Mouse (Mus musculus): Measurements from ENCODE around the gene Mrpl20. TPM values are rescaled to one million over a fixed set of nuclear protein-coding genes. Genes with fewer than 3 reads are reported as not detected.
"Not testable (repeated sequence)": the region's sequence is repeated elsewhere in the genome, so short reads cannot be mapped to it uniquely, and the experiment has no call there.

The Mrpl20 gene
- polyA plus RNA-seq, 1 experiment from 2014 or later = 195 TPM

DNA sequence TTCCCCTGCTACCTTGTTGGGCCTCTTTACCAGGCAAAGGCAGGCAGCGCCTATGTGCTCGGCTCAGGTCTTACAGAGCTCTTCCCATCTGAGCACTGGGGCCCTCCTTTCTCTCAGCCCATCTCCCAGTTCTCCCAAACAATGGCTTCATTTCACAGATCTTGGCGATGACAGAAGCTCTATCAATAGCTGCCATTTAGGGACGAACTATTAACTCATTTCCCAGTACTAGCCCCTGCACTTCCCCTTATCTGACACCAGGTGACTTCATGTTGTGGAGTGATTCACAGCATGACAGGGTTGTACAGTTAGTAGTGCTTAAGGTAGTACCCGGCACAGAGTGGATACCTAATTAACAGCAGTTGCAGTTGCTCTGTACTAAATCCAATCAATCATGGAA is 16.9 kb upstream of the Mrpl20 start, which contains the start of gene Tmem88b:
TSS of gene Tmem88b (minus strand) at position 56 of the 400 bp plus-strand sequence.
- no peak within 1 kb of the TSS for H3K9ac ChIP-seq
- 65% methylated on average over 5 of the region's 5 CpGs for WGBS

DNA sequence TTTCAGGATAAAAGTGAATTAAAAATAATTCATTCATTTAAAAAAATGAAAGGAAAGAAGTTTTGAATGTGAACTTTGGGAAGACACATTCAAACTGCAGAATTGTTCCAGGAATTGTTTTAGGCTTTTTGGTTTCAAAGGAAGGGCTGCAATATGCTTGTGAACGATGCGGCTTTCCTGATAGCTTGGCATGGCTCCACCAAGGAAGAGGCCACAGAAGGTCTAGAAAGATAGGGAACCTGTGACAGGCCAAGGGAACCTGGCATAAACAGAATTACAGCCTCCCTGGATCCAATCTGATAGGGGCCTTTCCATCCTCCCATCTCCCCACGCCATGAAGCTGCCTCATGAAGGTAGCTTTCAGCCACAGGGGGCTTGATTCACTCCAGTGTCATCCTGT is 14.4 kb upstream of the Mrpl20 start:
- H3K9ac ChIP-seq = no peak overlapping the region
- no peak overlapping the region for H3K27ac ChIP-seq
- no peak for ATAC-seq (ENCODE audit: insufficient read depth, low FRiP score, low read depth)

More for the DNA sequence above, 16.9 kb upstream of the Mrpl20 start, which contains the start of gene Tmem88b:
- H3K27ac ChIP-seq = no peak within 1 kb of the TSS
- H3K27me3 ChIP-seq (replicated peaks) = no peaks in the 10 kb centered on the region
- H3K4me1 ChIP-seq = peaks cover 16% of the 10 kb centered on the region
- ATAC-seq (ENCODE audit: insufficient read depth, low FRiP score, low read depth) = no peak
- no peaks in the 10 kb centered on the region for H3K36me3 ChIP-seq
- no peaks in the 10 kb centered on the region for H3K9me3 ChIP-seq
- H3K4me3 ChIP-seq (replicated peaks) = peak within 1 kb of the TSS; percentile 65
- peak within 1 kb of the TSS; percentile 81 for H3K4me2 ChIP-seq

DNA sequence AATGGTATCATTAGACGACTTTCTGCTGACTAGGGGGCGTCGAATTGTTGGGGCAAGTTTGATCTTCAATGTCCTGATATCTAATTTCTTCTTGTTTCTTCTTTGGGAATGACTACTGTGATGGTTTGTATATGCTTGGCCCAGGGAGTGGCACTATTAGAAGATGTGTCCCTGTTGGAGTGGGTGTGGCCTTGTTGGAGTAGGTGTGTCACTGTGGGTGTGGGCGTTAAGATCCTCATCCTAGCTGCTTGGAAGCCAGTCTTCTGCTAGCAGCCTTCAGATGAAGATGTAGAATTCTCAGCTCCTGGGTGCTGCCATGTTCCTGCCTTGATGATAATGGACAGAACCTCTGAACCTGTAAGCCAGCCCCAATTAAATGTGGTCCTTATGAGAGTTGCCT is 13.8 kb upstream of the Mrpl20 start:
- H3K36me3 ChIP-seq; H3K9ac ChIP-seq; H3K4me3 ChIP-seq (replicated peaks); H3K9me3 ChIP-seq; H3K4me1 ChIP-seq; H3K4me2 ChIP-seq; ATAC-seq (ENCODE audit: insufficient read depth, low FRiP score, low read depth); H3K27ac ChIP-seq; H3K27me3 ChIP-seq (replicated peaks): not testable (repeated sequence)
- 74% methylated on average over 4 of the region's 4 CpGs for WGBS

More for the DNA sequence above, 14.4 kb upstream of the Mrpl20 start:
- 66% methylated on average over 3 of the region's 3 CpGs for WGBS
- Histone ChIP-seq H3K4me2 (no peak overlapping the region), H3K9me3 (no peaks in the 10 kb centered on the region), H3K4me3 (replicated peaks) (no peak overlapping the region), H3K4me1 (peaks cover 11% of the 10 kb centered on the region; the same call in 1 of the 2 replicates), H3K36me3 (no peaks in the 10 kb centered on the region), H3K27me3 (replicated peaks) (no peaks in the 10 kb centered on the region)

DNA sequence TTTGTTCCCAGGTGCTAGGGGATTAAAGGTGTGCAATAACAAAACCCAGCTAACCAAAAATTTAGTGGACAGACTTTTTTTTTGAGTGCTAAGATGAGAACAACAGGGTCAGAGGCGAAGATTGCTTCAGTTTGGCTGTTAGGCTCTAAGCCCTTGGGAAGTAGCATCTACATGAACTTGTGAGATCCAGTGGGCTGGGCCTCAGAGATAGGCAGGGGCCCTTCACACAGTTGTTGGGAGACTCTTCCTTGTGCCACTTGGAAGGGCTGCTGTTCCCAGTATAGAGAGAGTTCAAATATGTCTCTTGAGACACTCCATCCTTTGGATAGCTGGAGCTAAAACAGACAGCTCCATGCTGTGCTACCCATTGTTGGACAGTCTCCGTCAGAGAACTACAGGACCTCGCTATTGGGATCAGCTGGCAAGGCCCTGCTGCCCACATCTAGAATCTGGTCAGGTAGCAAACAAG is 12.6 kb upstream of the Mrpl20 start, which contains the start of gene Ankrd65:
TSS of gene Ankrd65 (plus strand) at position 419 of the 469 bp plus-strand sequence.
- no peak for ATAC-seq (ENCODE audit: insufficient read depth, low FRiP score, low read depth)
- Histone ChIP-seq H3K27ac (peak within 1 kb of the TSS; percentile 48), H3K27me3 (replicated peaks) (no peaks in the 10 kb centered on the region), H3K4me2 (no peak within 1 kb of the TSS), H3K9me3 (no peaks in the 10 kb centered on the region), H3K36me3 (no peaks in the 10 kb centered on the region), H3K4me3 (replicated peaks) (no peak within 1 kb of the TSS), H3K9ac (no peak within 1 kb of the TSS), H3K4me1 (no peaks in the 10 kb centered on the region)
- 77% methylated on average over 3 of the region's 3 CpGs for WGBS

DNA sequence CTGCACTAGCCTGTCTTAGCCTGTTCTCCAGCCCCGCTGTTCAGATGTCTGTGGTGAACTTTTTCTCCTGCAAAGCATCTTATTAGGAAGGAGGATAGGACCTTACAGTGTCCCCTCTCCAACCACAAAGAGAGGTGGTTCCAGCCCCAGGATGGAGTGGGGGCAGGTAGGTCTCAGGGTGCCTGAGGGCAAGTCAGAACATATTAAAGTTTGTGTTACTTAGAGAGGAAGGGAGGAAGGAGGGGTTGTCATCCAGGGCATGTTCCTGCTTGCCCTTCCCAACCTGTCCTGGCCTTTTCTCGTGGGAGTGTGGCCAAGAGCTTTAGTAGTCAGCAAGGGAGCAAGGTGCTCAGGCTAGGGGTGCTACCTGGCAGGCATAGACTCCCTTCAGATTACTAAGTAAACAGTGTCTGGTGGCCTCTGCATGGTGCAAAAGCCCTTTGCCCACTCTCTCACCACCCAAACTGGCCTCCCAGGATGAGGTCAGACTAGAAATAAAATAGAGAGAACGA is 12.0 kb upstream of the Mrpl20 start:
- no peak overlapping the region for H3K4me2 ChIP-seq
- WGBS = 55% methylated on average over 3 of the region's 3 CpGs
- peak; percentile 67; the same call in 1 of the 2 replicates for ATAC-seq (ENCODE audit: insufficient read depth, low FRiP score, low read depth)
- no peaks in the 10 kb centered on the region for H3K36me3 ChIP-seq
- no peaks in the 10 kb centered on the region for H3K4me1 ChIP-seq
- peak overlapping the region; percentile 48 for H3K27ac ChIP-seq
- no peaks in the 10 kb centered on the region for H3K9me3 ChIP-seq
- H3K9ac ChIP-seq = no peak overlapping the region
- H3K27me3 ChIP-seq (replicated peaks) = no peaks in the 10 kb centered on the region
- no peak overlapping the region for H3K4me3 ChIP-seq (replicated peaks)

DNA sequence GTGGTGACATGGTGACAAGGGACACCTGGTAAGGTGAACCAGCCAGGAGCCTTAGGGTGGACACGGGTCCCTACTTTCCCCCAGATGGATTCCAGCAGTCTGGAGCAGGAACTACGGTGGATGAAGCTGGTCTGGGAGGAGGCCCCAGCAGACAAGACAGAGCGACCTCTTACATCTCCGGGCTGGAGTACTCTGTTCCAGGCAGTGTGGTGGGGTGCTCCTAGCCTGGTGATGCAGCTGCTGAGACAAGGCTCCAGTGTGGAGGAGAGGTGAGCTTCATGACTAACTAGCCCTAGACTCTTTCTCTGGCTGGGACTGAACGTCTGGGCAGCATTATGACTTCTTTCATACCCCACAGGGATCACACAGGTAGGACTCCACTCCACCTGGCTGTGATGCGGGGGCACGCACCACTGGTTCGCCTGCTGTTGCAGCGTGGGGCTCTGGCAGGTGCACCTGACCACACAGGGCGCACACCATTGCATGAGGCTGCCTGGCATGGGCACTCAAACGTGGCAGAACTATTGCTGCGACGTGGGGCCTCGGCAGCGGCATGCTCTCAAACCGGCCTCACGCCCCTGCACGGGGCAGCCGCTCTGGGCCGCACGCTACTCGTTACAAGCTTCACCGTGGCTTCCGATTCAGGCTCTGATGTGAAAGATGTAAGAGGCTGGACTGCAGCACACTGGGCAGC is 11.3 kb upstream of the Mrpl20 start:
- Histone ChIP-seq H3K9me3 (no peaks in the 10 kb centered on the region), H3K9ac (no peak overlapping the region), H3K27ac (peak overlapping the region; percentile 48; the same call in 1 of the 2 replicates), H3K4me1 (no peaks in the 10 kb centered on the region), H3K4me3 (replicated peaks) (no peak overlapping the region), H3K4me2 (no peak overlapping the region), H3K36me3 (no peaks in the 10 kb centered on the region), H3K27me3 (replicated peaks) (no peaks in the 10 kb centered on the region)
- ATAC-seq (ENCODE audit: insufficient read depth, low FRiP score, low read depth) = no peak
- WGBS = 72% methylated on average over 24 of the region's 24 CpGs

DNA sequence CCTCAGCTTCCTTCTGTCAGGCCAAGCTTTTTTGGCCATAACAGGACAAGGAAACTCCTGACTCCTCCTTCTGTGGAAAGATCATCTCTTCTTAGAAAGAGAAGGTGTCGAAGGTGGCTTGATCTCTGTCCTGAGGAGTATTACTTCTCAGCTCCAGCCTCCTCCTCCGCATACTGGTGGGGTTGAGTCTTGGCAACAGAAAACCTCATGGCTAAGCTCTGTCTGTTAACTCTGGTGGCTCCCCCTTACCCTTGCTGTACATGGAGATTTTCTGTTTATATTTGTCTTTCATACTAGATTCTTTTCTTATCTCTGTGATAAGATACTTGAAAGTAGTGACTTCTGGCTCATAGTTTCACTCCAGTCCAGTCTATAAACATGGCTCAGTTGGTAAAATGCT is 8.9 kb upstream of the Mrpl20 start:
- no peak for ATAC-seq (ENCODE audit: insufficient read depth, low FRiP score, low read depth)
- 42% methylated on average over 2 of the region's 2 CpGs for WGBS
- H3K4me1 ChIP-seq = no peaks in the 10 kb centered on the region

DNA sequence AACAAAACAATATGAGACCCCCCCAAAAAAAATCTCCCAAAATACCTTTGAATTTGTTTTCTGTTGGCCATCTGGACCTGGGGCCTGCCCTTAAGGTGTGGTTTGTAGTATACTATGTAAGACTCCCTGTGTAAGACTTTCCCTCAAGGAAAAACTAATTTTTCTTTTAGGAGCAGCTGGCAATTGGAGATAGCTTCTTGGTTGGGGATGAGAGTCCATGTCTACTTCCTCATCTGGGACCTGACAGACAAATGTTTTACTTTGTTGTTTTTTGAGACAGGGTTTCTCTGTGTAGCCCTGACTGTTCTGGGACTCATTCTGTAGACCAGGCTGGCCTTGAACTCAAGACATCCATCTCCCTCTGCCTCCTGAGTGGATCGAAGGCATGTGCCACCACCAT is 603 bp upstream of the Mrpl20 start:
- peaks cover 2% of the 10 kb centered on the region; the same call in 1 of the 2 replicates for H3K36me3 ChIP-seq
- no peaks in the 10 kb centered on the region for H3K27me3 ChIP-seq (replicated peaks)
- ATAC-seq (ENCODE audit: insufficient read depth, low FRiP score, low read depth) = no peak
- no peak overlapping the region for H3K27ac ChIP-seq
- peaks cover 14% of the 10 kb centered on the region for H3K4me1 ChIP-seq
- WGBS = 100% methylated on average over 1 of the region's 1 CpGs
- no peak overlapping the region for H3K9ac ChIP-seq
- no peak overlapping the region for H3K4me3 ChIP-seq (replicated peaks)
- H3K9me3 ChIP-seq = no peaks in the 10 kb centered on the region
- no peak overlapping the region for H3K4me2 ChIP-seq

More for the DNA sequence above, 8.9 kb upstream of the Mrpl20 start:
- Histone ChIP-seq H3K9me3 (no peaks in the 10 kb centered on the region), H3K36me3 (no peaks in the 10 kb centered on the region), H3K4me3 (replicated peaks) (no peak overlapping the region), H3K27ac (no peak overlapping the region), H3K4me2 (no peak overlapping the region), H3K27me3 (replicated peaks) (no peaks in the 10 kb centered on the region), H3K9ac (no peak overlapping the region)

DNA sequence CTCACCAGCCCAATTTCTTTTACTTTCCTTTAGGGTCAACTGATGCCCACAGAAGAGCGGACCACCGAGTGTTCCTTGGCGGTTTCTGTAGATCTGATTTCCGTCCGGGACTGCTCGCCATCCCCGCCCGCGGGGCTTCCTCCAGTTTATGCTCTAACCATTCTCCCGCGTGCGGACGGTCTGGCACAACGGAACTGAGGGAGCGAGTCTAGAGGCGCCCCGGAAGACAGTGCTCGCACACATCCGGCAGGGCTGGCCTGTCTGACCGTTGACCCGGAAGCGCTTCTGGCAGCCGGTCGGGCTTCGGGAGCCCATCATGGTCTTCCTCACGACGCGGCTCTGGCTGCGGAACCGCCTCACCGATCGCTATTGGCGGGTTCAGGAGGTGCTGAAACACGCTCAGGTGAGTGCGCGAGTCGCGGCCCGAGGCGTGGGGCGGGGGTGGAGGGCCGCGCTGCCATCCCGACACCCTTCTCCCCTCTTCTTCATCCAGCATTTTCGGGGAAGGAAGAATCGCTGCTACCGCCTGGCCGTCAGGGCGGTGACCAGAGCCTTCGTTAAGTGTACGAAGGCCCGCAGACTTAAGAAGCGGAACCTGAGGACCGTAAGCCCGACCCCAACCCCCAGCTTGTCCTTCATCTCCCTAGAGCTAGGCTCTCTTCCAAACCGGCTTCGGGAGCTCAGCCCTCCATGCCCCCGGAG is 813 bp downstream of the Mrpl20 start:
- H3K4me1 ChIP-seq = peaks cover 14% of the 10 kb centered on the region
- H3K27me3 ChIP-seq (replicated peaks) = no peaks in the 10 kb centered on the region
- no peaks in the 10 kb centered on the region for H3K9me3 ChIP-seq
- peak overlapping the region; percentile 59 for H3K4me2 ChIP-seq
- H3K9ac ChIP-seq = peak overlapping the region; percentile 61
- peak; percentile 99 for ATAC-seq (ENCODE audit: insufficient read depth, low FRiP score, low read depth)
- peaks cover 14% of the 10 kb centered on the region for H3K36me3 ChIP-seq
- WGBS = 0% methylated on average over 58 of the region's 58 CpGs
- H3K4me3 ChIP-seq (replicated peaks) = peak overlapping the region; percentile 81
- peak overlapping the region; percentile 58 for H3K27ac ChIP-seq

DNA sequence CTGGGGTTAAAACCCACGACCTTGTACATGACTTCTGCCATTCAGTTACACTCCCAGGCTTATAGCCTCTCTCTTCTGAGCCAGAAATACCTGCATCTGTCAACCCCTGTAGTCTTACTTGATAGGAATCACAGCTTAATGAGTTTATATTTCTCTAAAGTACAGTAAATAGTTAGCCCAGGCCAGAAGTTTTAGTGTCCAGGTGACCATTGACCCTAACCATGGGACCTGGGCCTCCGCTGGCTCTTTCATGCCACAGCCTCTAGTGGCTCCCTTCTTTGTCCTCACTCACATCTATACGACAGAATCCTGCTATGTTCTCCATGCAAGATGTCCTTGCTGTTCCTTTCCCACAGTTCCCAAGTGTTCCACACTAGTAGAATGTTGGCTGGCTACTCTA is 5.2 kb downstream of the Mrpl20 start:
- Histone ChIP-seq H3K27me3 (replicated peaks) (no peaks in the 10 kb centered on the region), H3K9ac (no peak overlapping the region), H3K4me3 (replicated peaks) (no peak overlapping the region), H3K4me2 (no peak overlapping the region), H3K36me3 (peaks cover 34% of the 10 kb centered on the region), H3K27ac (peak overlapping the region; percentile 24; the same call in 1 of the 2 replicates), H3K9me3 (no peaks in the 10 kb centered on the region), H3K4me1 (peaks cover 17% of the 10 kb centered on the region)
- WGBS = 85% methylated on average over 3 of the region's 3 CpGs
- no peak for ATAC-seq (ENCODE audit: insufficient read depth, low FRiP score, low read depth)

DNA sequence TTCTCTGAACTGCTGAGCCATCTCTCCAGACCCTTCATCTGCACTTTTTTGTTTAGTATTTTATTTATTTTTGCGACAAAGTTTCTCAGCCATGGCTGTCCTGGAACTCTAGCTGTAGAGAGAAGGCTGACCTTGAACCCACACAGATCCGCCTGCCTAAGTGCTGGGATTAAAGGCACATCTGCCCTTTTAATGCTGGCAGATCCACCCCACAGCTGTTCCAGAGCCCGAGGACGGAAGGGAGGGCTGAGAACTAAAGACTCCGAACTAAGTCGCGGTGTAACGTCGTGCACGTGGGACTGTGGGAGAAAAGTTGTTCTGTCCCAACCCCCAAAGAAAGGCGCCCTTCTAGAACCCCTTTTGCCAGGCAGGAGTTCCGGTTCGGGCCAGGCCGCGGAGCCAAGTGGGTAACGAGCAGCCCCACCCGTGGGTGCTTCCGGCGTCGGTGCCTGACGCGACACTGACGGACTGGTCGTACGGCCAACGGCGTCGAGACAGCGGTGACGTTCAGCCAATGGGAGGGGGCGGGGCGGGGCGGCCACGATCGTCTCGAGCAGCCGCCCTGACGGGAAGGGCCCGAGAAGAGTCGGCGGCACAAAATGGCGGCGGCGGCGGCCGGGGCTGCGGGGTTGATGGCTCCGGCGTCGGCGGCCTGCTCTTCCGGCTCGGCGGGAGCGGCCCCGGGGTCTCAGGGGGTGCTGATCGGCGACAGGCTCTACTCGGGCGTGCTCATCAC is 9.4 kb downstream of the Mrpl20 start, which contains the start of gene Ccnl2:
TSS of gene Ccnl2 (plus strand) at position 561 of the 736 bp plus-strand sequence.
- peak within 1 kb of the TSS; percentile 95 for H3K27ac ChIP-seq
- peaks cover 59% of the 10 kb centered on the region for H3K36me3 ChIP-seq

More for the DNA sequence above, 9.4 kb downstream of the Mrpl20 start, which contains the start of gene Ccnl2:
- no peaks in the 10 kb centered on the region for H3K9me3 ChIP-seq
- peaks cover 18% of the 10 kb centered on the region for H3K4me1 ChIP-seq
- ATAC-seq (ENCODE audit: insufficient read depth, low FRiP score, low read depth) = peak; percentile 100
- no peaks in the 10 kb centered on the region for H3K27me3 ChIP-seq (replicated peaks)
- H3K4me2 ChIP-seq = peak within 1 kb of the TSS; percentile 74
- peak within 1 kb of the TSS; percentile 91 for H3K4me3 ChIP-seq (replicated peaks)
- under 1% methylated on average over 59 of the region's 60 CpGs for WGBS
- peak within 1 kb of the TSS; percentile 100 for H3K9ac ChIP-seq
